Mouse (Mus musculus) mouse trophoblast stem cell (cell line): ENCODE measurements around the gene Dner.

Experiments used
- in situ Hi-C, 2 experiments: fragments of 300-500 bp; cut with MseI, MboI; formaldehyde crosslinking; loops; 2 replicates in 1 of 2; 3 replicates in 1 of 2; pipeline ENCODE4 v1.15.1; 2025

The Dner gene

GRCm38 (mm10) chr1:84636890-84637289 lies 59.1 kb downstream of the Dner start:
- in situ Hi-C loops, result no loop called here

GRCm38 (mm10) chr1:84628244-84628643 lies 67.8 kb downstream of the Dner start:
- in situ Hi-C loops, result no loop called here

GRCm38 (mm10) chr1:84622978-84623554 lies 73.0 kb downstream of the Dner start:
- in situ Hi-C loops, result no loop called here

DNA sequence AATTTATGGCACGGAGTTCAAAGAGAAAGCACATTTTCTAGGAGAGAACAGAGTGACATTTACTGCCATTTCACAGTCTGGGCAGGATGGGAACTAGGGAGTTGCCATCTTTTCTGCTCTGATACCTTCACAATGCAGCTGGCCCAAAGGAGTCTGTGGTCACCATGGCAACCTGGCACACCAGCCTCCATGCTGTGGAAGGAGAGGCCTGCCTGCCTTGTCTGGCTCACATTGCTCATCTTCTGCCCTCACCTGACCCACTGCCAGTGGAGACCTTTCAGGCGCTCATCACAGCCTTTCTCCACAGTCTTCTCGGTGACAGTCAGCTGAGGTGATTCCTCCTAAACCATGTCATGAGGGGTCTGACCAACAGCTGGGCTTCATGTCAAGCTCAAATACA lies 74.7 kb downstream of the Dner start:
- in situ Hi-C loops, result no loop called here

GRCm38 (mm10) chr1:84619131-84619760 lies 76.8 kb downstream of the Dner start:
- in situ Hi-C loops, result no loop called here

DNA sequence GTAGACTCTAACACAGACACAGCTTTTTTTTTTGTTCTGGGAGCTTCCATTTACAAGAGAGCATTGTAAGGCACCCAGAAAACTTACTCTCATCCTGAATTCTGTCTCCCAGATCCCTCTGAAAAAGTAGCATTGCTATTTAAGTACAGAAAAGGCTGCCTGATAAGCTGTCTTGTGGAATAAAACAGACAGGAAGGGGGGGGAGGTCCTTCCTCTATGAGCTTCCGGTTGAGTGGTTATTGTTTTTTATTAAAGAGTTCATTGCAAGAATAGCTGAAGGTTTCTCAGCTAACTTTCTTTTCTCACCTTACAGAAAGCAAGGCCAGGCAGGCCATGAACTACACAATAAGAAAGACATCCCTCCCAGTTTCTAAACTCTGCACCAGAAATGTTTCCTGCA lies 77.9 kb downstream of the Dner start:
- in situ Hi-C loops, result no loop called here

DNA sequence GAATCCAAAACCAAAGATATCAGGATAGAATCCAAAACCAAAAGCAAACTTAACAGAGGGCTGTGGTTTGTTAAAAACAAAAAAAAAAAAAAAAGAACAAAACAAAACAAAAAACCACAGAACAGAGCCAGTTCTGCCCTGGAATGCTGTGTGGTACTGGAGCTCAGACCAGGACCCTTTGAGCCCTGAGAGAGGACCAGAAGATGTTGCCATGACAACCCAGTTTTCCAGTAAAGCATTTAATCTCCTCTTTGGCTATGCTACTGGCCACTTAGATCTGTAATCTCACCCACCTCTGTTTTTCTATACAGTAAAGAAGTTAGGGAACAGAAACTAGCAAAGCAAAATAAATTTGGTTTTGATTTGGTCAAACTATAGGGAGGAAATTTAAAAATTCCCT lies 79.9 kb downstream of the Dner start:
- in situ Hi-C loops, result no loop called here

GRCm38 (mm10) chr1:84614596-84614995 lies 81.4 kb downstream of the Dner start:
- in situ Hi-C loops, result no loop called here

- in situ Hi-C loops, result no loop called here
Measured at GRCm38 (mm10) chr1:84613119-84613518, 82.9 kb downstream of the Dner start.

DNA sequence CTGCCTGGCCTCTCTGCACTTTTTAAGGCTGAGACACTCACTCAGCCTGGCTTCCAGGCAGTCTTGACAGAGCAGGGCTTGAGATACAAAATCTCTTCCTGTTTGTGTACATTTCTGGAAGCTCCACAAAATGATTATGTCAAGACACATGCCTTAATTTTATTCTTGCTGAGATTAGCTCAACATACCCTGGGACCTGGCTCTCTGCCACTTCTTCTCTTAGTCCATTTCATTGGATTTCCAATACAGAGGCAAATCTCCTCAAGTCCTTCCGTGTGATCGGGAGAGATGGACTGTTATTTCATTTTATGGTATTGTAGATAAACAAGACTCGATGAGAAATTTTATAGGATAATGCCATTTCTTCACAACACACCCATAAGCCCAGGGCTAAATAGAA lies 84.7 kb downstream of the Dner start:
- in situ Hi-C loops, result no loop called here

GRCm38 (mm10) chr1:84599025-84599424 lies 97.0 kb downstream of the Dner start:
- in situ Hi-C loops, result no loop called here

DNA sequence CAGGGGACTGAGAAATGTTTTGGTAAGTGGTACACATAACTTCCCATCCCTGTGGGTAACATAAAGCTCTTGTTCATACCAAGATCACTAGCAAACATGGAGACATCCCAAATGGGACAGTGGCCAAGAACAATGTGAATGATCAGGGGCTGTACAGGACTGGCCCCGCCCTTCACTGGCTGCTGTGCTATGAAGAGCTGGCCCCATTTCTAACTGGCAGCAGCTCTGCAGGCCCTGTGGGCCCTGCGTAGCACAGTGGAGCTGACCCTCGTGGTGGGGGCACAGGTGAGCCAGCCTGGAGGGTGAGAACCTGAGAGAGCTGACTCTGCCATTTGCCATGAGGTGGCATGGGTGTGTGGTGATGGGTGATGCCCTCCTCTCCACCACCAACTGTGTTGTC lies 100.0 kb downstream of the Dner start:
- in situ Hi-C loops, result no loop called here

- in situ Hi-C loops, result no loop called here
Measured at GRCm38 (mm10) chr1:84592394-84592793, 103.6 kb downstream of the Dner start.

DNA sequence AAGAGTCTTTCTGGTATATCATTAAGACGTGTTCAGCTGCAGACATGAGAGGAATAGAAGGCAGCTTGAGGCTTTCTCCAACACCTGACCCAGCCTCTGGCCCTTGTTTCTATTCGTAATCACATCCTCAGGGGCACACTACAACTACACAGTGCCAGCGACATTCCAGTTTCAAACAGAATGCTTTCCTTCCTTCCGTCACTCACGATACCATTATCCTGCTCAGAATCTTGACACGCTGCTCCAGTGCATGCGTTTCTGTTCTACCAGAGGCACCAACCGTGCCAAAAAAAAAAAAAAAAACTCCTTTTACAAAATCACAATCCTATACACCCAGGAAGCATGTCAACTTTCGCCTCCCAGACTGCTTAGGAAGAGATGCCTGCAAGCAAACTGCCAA lies 105.5 kb downstream of the Dner start:
- in situ Hi-C loops, result no loop called here

GRCm38 (mm10) chr1:84585434-84585833 lies 110.6 kb downstream of the Dner start:
- in situ Hi-C loops, result no loop called here

GRCm38 (mm10) chr1:84581812-84582211 lies 114.2 kb downstream of the Dner start:
- in situ Hi-C loops, result no loop called here

- in situ Hi-C loops, result no loop called here
Measured at GRCm38 (mm10) chr1:84561841-84562240, 134.2 kb downstream of the Dner start.

GRCm38 (mm10) chr1:84561387-84561786 lies 134.6 kb downstream of the Dner start:
- in situ Hi-C loops, result no loop called here

GRCm38 (mm10) chr1:84556546-84557511 lies 139.2 kb downstream of the Dner start:
- in situ Hi-C loops, result no loop called here

- in situ Hi-C loops, result no loop called here
Measured at GRCm38 (mm10) chr1:84552005-84552404, 144.0 kb downstream of the Dner start.

GRCm38 (mm10) chr1:84550065-84550368 lies 146.0 kb downstream of the Dner start:
- in situ Hi-C loops, result no loop called here

- in situ Hi-C loops, result no loop called here
Measured at GRCm38 (mm10) chr1:84549367-84550064, 146.5 kb downstream of the Dner start.
